Mouse (Mus musculus): ENCODE results near the gene Olfr1282. TPM values are rescaled to one million over a fixed set of nuclear protein-coding genes. Genes with fewer than 3 reads are reported as not detected.
"Not testable (repeated sequence)": the region's sequence is repeated elsewhere in the genome, so short reads cannot be mapped to it uniquely, and the experiment has no call there.

Olfr1282 gene
- polyA plus RNA-seq (2012; ENCODE audit: insufficient read depth, insufficient read length, missing spikeins): not detected in 2 replicates

- Histone ChIP-seq H3K27ac (ENCODE audit: insufficient read depth, low read depth, low read length) (no peak within 1 kb of the TSS), H3K4me1 (ENCODE audit: control insufficient read depth, insufficient read depth, low read length) (no peaks in the 10 kb centered on the region), H3K4me3 (ENCODE audit: insufficient read depth, low read length) (no peak within 1 kb of the TSS)
- TF ChIP-seq CTCF (IDR thresholded peaks at IDR 0.05; ENCODE audit: low read depth, low read length) (no peak), POLR2A (IDR thresholded peaks at IDR 0.05; ENCODE audit: borderline replicate concordance, low read depth, low read length) (no peak)
Measured at GRCm38 (mm10) chr2:111335976-111336375, at the start of gene Olfr1282. TSS of gene Olfr1282 (minus strand) at chr2:111336076.

- H3K4me1 ChIP-seq (ENCODE audit: control insufficient read depth, insufficient read depth, low read length): no peaks in the 10 kb centered on the region
- H3K4me3 ChIP-seq (ENCODE audit: insufficient read depth, low read length): no peak within 1 kb of the TSS
Measured at GRCm38 (mm10) chr2:111375222-111375621, 39.3 kb upstream of the Olfr1282 start, which contains the start of gene Olfr1284. TSS of gene Olfr1284 (plus strand) at chr2:111375522.

GRCm38 (mm10) chr2:111366490-111366889 lies 30.6 kb upstream of the Olfr1282 start, which contains the start of gene Olfr1283:
TSS of gene Olfr1283 (plus strand) at chr2:111366790.
- no peak within 1 kb of the TSS for H3K27ac ChIP-seq (ENCODE audit: insufficient read depth, low read depth, low read length)
- H3K4me3 ChIP-seq (ENCODE audit: insufficient read depth, low read length): no peak within 1 kb of the TSS
- no peaks in the 10 kb centered on the region for H3K4me1 ChIP-seq (ENCODE audit: control insufficient read depth, insufficient read depth, low read length)
- TF ChIP-seq CTCF (IDR thresholded peaks at IDR 0.05; ENCODE audit: low read depth, low read length) (no peak), POLR2A (IDR thresholded peaks at IDR 0.05; ENCODE audit: borderline replicate concordance, low read depth, low read length) (no peak)

More at GRCm38 (mm10) chr2:111375222-111375621, 39.3 kb upstream of the Olfr1282 start, which contains the start of gene Olfr1284:
- TF ChIP-seq CTCF (IDR thresholded peaks at IDR 0.05; ENCODE audit: low read depth, low read length): no peak
- TF ChIP-seq POLR2A (IDR thresholded peaks at IDR 0.05; ENCODE audit: borderline replicate concordance, low read depth, low read length): no peak
- H3K27ac ChIP-seq (ENCODE audit: insufficient read depth, low read depth, low read length): no peak within 1 kb of the TSS

GRCm38 (mm10) chr2:111333721-111334120 lies 2.2 kb downstream of the Olfr1282 start:
- H3K4me3 ChIP-seq (ENCODE audit: insufficient read depth, low read length); H3K27ac ChIP-seq (ENCODE audit: insufficient read depth, low read depth, low read length); H3K4me1 ChIP-seq (ENCODE audit: control insufficient read depth, insufficient read depth, low read length): not testable (repeated sequence)

GRCm38 (mm10) chr2:111326220-111326619 lies 9.7 kb downstream of the Olfr1282 start, which contains the start of gene Olfr1281:
TSS of gene Olfr1281 (plus strand) at chr2:111326520.
- TF ChIP-seq POLR2A (IDR thresholded peaks at IDR 0.05; ENCODE audit: borderline replicate concordance, low read depth, low read length) (no peak), CTCF (IDR thresholded peaks at IDR 0.05; ENCODE audit: low read depth, low read length) (no peak)
- Histone ChIP-seq H3K4me3 (ENCODE audit: insufficient read depth, low read length) (no peak within 1 kb of the TSS), H3K27ac (ENCODE audit: insufficient read depth, low read depth, low read length) (no peak within 1 kb of the TSS), H3K4me1 (ENCODE audit: control insufficient read depth, insufficient read depth, low read length) (no peaks in the 10 kb centered on the region)

GRCm38 (mm10) chr2:111313717-111314116 lies 22.2 kb downstream of the Olfr1282 start, which contains the start of gene Olfr1280:
TSS of gene Olfr1280 (plus strand) at chr2:111314017.
- H3K4me3 ChIP-seq (ENCODE audit: insufficient read depth, low read length): no peak within 1 kb of the TSS
- no peaks in the 10 kb centered on the region for H3K4me1 ChIP-seq (ENCODE audit: control insufficient read depth, insufficient read depth, low read length)
- no peak for TF ChIP-seq POLR2A (IDR thresholded peaks at IDR 0.05; ENCODE audit: borderline replicate concordance, low read depth, low read length)
- no peak for TF ChIP-seq CTCF (IDR thresholded peaks at IDR 0.05; ENCODE audit: low read depth, low read length)
- H3K27ac ChIP-seq (ENCODE audit: insufficient read depth, low read depth, low read length): no peak within 1 kb of the TSS

- Histone ChIP-seq H3K27ac (ENCODE audit: insufficient read depth, low read depth, low read length) (no peak within 1 kb of the TSS), H3K4me1 (ENCODE audit: control insufficient read depth, insufficient read depth, low read length) (no peaks in the 10 kb centered on the region), H3K4me3 (ENCODE audit: insufficient read depth, low read length) (no peak within 1 kb of the TSS)
- TF ChIP-seq CTCF (IDR thresholded peaks at IDR 0.05; ENCODE audit: low read depth, low read length) (no peak), POLR2A (IDR thresholded peaks at IDR 0.05; ENCODE audit: borderline replicate concordance, low read depth, low read length) (no peak)
Measured at GRCm38 (mm10) chr2:111300374-111300773, 35.5 kb downstream of the Olfr1282 start, which contains the start of gene Olfr1279. TSS of gene Olfr1279 (plus strand) at chr2:111300635.

GRCm38 (mm10) chr2:111298541-111298940 lies 37.3 kb downstream of the Olfr1282 start:
- TF ChIP-seq POLR2A (IDR thresholded peaks at IDR 0.05; ENCODE audit: borderline replicate concordance, low read depth, low read length) (no peak), CTCF (IDR thresholded peaks at IDR 0.05; ENCODE audit: low read depth, low read length) (no peak)
- Histone ChIP-seq H3K27ac (ENCODE audit: insufficient read depth, low read depth, low read length) (no peak overlapping the region), H3K4me3 (ENCODE audit: insufficient read depth, low read length) (no peak overlapping the region), H3K4me1 (ENCODE audit: control insufficient read depth, insufficient read depth, low read length) (no peaks in the 10 kb centered on the region)

GRCm38 (mm10) chr2:111289836-111290235 lies 46.0 kb downstream of the Olfr1282 start, which contains the start of gene Olfr1278:
TSS of gene Olfr1278 (plus strand) at chr2:111290136.
- no peak within 1 kb of the TSS for H3K4me3 ChIP-seq (ENCODE audit: insufficient read depth, low read length)
- TF ChIP-seq CTCF (IDR thresholded peaks at IDR 0.05; ENCODE audit: low read depth, low read length) (no peak), POLR2A (IDR thresholded peaks at IDR 0.05; ENCODE audit: borderline replicate concordance, low read depth, low read length) (no peak)
- no peak within 1 kb of the TSS for H3K27ac ChIP-seq (ENCODE audit: insufficient read depth, low read depth, low read length)
- H3K4me1 ChIP-seq (ENCODE audit: control insufficient read depth, insufficient read depth, low read length): no peaks in the 10 kb centered on the region

Other genes with a start within 250 kb of the Olfr1282 start
- gene Gm13941, start 230.1 kb downstream of the Olfr1282 start, polyA plus RNA-seq (2012; ENCODE audit: insufficient read depth, insufficient read length, missing spikeins): not detected in 2 replicates
- gene Gm15130, start 183.1 kb downstream of the Olfr1282 start, polyA plus RNA-seq (2012; ENCODE audit: insufficient read depth, insufficient read length, missing spikeins): not detected in 2 replicates
- gene 4930430A15Rik, start 106.5 kb downstream of the Olfr1282 start, polyA plus RNA-seq (2012; ENCODE audit: insufficient read depth, insufficient read length, missing spikeins): not detected in 2 replicates
- not detected in 2 replicates for gene Olfr1275, start 100.8 kb downstream of the Olfr1282 start, polyA plus RNA-seq (2012; ENCODE audit: insufficient read depth, insufficient read length, missing spikeins)
- gene Olfr1276, start 81.6 kb downstream of the Olfr1282 start, polyA plus RNA-seq (2012; ENCODE audit: insufficient read depth, insufficient read length, missing spikeins): not detected in 2 replicates
- gene Olfr1277, start 62.0 kb downstream of the Olfr1282 start, polyA plus RNA-seq (2012; ENCODE audit: insufficient read depth, insufficient read length, missing spikeins): 0.13 TPM in 1 of 2 replicates, not detected in the other
- gene Olfr1278, start 45.9 kb downstream of the Olfr1282 start, polyA plus RNA-seq (2012; ENCODE audit: insufficient read depth, insufficient read length, missing spikeins): not detected in 2 replicates
- gene Olfr1279, start 35.4 kb downstream of the Olfr1282 start, polyA plus RNA-seq (2012; ENCODE audit: insufficient read depth, insufficient read length, missing spikeins): not detected in 2 replicates
- gene Olfr1280, start 22.1 kb downstream of the Olfr1282 start, polyA plus RNA-seq (2012; ENCODE audit: insufficient read depth, insufficient read length, missing spikeins): not detected in 2 replicates
- gene Olfr1281, start 9.6 kb downstream of the Olfr1282 start, polyA plus RNA-seq (2012; ENCODE audit: insufficient read depth, insufficient read length, missing spikeins): 0.16 TPM in 1 of 2 replicates, not detected in the other
- not detected in 2 replicates for gene Olfr1283, start 30.7 kb upstream of the Olfr1282 start, polyA plus RNA-seq (2012; ENCODE audit: insufficient read depth, insufficient read length, missing spikeins)
- gene Olfr1284, start 39.4 kb upstream of the Olfr1282 start, polyA plus RNA-seq (2012; ENCODE audit: insufficient read depth, insufficient read length, missing spikeins): not detected in 2 replicates
- not detected in 2 replicates for gene Olfr1286, start 87.0 kb upstream of the Olfr1282 start, polyA plus RNA-seq (2012; ENCODE audit: insufficient read depth, insufficient read length, missing spikeins)
- not detected in 2 replicates for gene Olfr1287, start 113.1 kb upstream of the Olfr1282 start, polyA plus RNA-seq (2012; ENCODE audit: insufficient read depth, insufficient read length, missing spikeins)
- not detected in 2 replicates for gene Olfr1288, start 138.0 kb upstream of the Olfr1282 start, polyA plus RNA-seq (2012; ENCODE audit: insufficient read depth, insufficient read length, missing spikeins)
- gene Olfr1289, start 144.7 kb upstream of the Olfr1282 start, polyA plus RNA-seq (2012; ENCODE audit: insufficient read depth, insufficient read length, missing spikeins): not detected in 2 replicates
- gene Olfr1290, start 157.8 kb upstream of the Olfr1282 start, polyA plus RNA-seq (2012; ENCODE audit: insufficient read depth, insufficient read length, missing spikeins): not detected in 2 replicates
- not detected in 2 replicates for gene Olfr1291-ps1, start 161.1 kb upstream of the Olfr1282 start, polyA plus RNA-seq (2012; ENCODE audit: insufficient read depth, insufficient read length, missing spikeins)
- not detected in 2 replicates for gene Olfr1293-ps, start 189.1 kb upstream of the Olfr1282 start, polyA plus RNA-seq (2012; ENCODE audit: insufficient read depth, insufficient read length, missing spikeins)
- gene Olfr1294, start 204.2 kb upstream of the Olfr1282 start, polyA plus RNA-seq (2012; ENCODE audit: insufficient read depth, insufficient read length, missing spikeins): not detected in 2 replicates
- not detected in 2 replicates for gene Olfr1295, start 233.6 kb upstream of the Olfr1282 start, polyA plus RNA-seq (2012; ENCODE audit: insufficient read depth, insufficient read length, missing spikeins)

Data from bone marrow macrophage, adult 2 months (primary cell).